Mouse (Mus musculus) kidney, adult 2 months (tissue): Measurements from ENCODE around the gene Esm1.

Experiments used
- CTCF ChIP-seq: fragments of 200-500 bp; conservative IDR thresholded peaks from 2 replicates; pipeline ENCODE4 v1.5.1; 2011; ENCODE audit warnings: low read depth, mild to moderate bottlenecking, control low read depth, low read length, moderate library complexity, mixed read lengths; ENCODE audit not compliant: insufficient read depth, insufficient read length
- POLR2A ChIP-seq: fragments of 200-500 bp; IDR thresholded peaks from one replicate; pipeline ENCODE4 v1.6.1; 2011; ENCODE audit warnings: low read depth, low read length, control low read depth

GRCm38 (mm10) chr13:113212401-113212800 lies 2.9 kb downstream of the Esm1 start:
- TF ChIP-seq CTCF (no peak), POLR2A (no peak)
